Mouse (Mus musculus): ENCODE results near the gene Card14.
A peak's percentile ranks its signal among the peaks of the same experiment; 100 is the strongest.
"Not testable (repeated sequence)": the region's sequence is repeated elsewhere in the genome, so short reads cannot be mapped to it uniquely, and the experiment has no call there.

Card14 gene

DNA sequence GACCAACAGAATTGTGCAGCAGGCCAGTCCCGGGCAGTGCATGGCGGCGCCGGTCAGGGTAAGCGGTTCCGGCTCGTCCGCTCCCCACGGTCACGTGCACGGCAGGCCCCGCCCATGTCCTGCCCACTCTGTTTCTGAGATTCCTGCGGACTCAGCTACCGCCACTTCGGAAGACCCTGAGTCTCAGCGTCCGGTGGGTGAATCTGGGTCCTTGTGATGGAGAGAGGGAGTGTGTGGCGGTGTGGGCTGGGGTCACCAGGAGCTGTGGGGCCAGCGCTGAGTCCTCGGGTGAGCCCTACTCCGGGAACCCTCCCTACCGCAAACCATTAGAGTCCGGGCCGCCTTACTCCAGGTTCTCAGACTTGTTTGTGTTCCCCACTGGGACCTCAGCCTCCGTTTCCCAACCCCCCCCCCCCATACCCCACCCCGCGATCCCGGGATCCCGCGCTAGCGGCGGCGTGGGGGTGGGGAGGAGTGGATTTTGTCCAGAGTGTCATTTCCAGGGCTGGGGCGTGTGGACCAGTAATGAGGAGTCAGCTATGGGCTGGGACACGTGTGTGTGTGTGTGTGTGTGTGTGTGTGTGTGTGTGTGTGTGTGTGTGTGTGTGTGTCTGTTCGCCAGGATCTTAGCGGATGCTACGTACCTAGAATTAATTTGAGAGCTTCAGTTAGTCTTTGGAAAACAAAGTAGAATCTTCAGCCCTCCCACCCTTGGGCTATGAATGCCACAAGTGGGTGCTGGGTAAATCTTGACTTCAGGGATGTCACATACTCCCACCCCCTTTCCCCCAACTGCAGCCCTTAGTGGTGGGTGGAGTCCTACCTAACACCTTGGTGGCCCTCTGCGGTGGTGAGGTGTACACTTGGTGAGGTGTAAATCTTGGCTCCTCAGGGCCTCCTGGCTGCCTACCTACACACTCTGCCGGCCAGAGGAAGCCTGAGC, 48.1 kb downstream of the Card14 start, which contains the start of the genes Sgsh and Slc26a11:
TSS of gene Sgsh (minus strand) at position 94 of the 943 bp plus-strand sequence.
TSS of gene Slc26a11 (plus strand) at position 115 of the 943 bp plus-strand sequence.
- DNase-seq (ENCODE audit: low spot score in 2 of 2): peak; percentile 43 to 66

DNA sequence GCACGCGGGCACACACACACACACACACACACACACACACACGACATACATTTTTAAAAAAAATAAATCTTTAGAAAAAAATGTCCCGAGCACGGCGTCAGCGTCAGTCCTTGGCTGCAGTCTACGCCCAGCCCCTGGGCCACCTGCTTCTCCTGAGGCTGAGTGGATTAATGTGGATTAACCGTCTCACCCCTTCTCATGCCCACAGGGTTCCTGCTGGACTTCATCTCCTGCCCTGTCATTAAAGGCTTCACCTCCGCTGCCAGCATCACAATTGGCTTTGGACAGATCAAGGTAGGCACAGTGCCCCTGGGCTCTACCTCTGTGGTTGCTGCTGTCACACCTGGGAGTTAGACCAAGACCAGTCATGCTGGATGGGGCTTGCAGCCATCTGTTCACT, 51.5 kb downstream of the Card14 start:
- DNase-seq (ENCODE audit: low spot score in 2 of 2): no peak

DNA sequence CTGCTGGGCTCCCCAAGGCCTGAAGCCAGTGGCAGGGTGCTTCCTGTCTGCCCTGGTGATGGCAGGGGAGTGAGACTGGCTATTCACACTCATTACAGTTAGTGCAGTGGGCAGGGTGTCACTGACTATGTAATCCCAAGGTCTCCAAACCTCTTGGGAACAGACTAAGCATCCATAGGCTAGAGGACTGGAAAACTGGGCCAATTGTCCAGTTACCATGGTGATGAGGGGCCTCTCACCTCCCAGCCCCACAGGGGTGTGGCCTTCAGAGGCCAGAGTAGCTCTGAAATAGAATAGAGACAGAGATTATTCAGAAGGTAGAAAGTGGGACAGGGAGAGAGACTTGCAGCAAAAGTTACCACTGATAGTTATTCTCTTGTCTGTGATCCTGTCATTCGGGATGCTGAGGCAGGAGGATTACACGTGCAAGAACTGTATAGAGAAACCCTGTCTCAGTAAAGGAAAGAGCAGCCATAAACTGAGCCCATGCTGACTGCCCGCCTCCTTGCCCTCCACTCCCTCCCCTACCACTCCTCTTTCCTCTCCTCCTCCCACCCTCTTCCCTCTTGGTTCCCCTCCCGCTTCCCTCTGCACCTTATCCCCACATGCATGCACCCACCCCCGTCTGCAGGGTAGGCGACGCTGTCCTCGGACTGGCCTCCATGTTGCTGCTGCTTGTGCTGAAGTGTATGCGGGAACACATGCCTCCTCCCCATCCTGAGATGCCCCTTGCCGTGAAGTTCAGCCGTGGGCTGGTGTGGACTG, 55.4 kb downstream of the Card14 start:
- DNase-seq (ENCODE audit: low spot score in 2 of 2): no peak

DNA sequence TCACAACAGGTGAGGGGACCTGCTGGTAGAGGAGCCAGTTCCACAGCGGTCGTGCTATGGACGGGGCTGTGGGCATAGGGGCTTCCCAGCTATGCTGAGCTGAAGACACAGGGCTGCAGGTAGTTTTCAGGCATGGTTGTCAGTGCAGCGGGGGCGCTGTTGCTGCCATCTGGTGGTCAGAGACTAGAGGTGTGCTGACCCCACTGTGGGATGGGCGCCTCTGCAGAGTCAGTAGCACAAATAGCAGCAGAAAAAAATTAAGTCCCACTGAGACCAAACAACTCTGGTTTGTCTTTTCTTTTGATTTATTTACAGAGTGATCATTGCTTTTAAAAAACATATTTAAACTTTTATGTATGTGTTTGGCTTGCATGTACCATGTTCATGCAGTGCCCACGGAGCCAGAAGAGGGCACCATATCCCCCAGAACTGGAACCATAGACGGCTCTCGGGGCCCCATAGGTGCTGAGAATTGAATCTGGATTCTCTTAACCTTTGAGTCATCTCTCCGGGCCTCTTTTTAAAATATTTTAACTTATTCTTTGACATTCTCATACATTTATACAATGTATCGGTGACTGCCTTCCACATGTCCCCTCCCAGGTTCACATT, 56.1 kb downstream of the Card14 start:
- peak; percentile 25 to 60 for DNase-seq (ENCODE audit: low spot score in 2 of 2)

DNA sequence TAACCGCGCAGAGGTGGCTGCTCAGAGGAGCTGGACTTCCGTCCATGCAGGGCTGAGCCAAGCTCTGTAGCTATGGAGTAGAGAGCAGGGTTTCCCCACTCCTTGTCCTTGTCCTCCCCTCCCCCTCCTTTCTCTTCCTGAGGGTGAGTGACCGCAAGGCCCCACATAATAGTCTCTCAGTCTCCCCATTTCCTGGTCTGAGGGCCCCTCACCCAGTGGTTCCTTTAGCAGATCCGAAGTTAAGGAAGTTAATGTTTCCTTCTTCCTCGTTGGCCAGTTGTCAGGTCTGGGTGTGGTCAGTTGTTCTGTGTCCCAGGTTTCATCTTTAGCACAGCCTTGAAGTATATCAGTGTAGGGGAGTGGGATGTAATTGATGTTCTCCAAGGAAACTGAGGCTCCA, 67.9 kb downstream of the Card14 start:
- DNase-seq (ENCODE audit: low spot score in 2 of 2): no peak

DNA sequence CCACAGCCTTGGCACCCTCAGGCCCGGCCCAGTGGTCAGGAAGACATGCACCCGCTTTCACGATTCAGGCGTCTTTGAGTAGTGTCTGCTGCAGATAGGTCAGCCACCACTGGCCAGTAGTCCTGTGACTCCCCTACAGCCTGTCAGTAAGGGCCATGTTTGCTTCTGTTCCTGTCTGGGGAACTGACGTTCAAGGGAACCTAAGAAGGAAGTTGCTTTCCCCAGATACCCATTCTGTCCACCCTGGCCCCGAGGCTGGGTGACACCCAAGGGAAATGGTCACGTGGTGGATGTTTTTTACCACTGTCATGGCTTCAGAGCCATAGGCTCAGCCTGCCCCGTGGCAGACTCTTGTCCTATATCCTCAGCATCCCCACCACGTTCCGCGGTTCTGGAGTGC, 69.8 kb downstream of the Card14 start:
- no peak for DNase-seq (ENCODE audit: low spot score in 2 of 2)

DNA sequence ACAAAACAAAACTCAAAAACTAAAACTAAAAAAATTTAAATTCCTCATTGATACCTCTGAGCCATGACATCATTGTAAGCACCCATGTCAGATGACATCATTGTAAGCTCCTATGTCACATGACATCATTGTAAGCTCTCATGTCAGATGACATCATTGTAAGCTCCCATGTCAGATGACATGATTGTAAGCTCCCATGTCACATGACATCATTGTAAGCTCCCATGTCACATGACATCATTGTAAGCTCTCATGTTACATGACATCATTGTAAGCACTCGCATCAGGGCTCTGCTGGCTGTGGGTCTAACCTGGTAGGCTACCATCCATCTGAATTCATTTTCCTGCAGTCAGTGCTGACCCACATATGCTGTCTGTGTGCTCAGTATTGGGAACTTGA, 71.0 kb downstream of the Card14 start:
- DNase-seq (ENCODE audit: low spot score in 2 of 2): no peak

DNA sequence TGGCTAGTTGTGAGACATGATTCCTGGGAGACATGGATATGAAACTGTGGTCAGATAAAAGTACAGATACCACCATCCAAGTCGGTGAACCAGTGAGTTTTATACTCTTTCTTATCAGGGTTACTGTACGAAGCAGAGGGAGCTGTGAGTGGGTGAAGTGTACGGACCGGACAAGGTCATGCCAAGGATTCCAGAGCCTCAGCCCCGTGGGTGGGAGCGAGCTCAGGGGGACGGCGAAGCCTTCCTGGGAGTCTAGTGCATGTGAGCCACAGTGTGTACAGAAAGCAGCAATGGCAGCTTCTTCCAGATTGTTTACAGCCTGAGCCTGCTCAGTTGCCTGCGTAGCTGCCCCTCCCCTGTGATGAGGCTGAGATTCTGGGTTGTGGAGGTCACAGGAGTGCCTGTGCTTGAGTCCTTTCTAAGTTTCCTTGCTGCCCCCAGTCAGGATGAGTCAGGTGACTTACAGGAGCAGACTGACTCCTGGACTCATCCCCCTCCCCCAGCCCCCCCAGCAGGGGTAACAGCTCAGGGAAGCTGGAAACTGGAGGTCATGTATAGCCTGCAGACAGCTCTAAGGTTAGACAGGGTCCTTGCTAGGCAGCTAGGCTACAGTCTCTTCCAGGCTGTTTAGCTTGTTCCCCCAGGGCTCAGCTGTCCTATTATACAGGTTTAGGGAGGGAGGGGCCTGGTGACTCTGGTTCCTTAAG, 74.2 kb downstream of the Card14 start:
- DNase-seq (ENCODE audit: low spot score in 2 of 2): no peak

DNA sequence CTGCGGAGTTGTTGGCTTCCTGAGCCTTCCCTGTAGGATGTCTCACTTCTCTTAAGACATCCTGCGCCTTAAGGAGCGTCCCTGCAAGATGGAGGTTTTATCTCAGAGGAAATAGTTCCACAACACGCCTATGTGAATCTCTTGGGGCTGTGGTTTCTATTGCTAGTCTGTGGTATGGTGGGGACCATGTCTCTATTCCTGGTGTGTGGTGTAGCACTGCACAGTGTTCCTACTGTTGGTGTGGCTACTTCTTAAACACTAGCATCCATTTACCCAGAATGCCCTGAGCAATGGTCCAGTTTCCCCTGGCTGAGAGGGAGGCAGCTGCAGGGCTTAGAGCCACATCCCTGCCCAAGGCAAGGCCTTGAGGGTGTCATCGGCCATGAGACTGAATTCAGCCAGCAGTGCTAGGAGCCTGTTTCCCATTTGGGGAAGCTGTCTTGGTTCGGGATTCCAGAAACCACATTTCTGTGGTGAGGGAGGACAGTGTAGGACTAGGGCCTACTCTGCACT, 74.8 kb downstream of the Card14 start:
- no peak for DNase-seq (ENCODE audit: low spot score in 2 of 2)

DNA sequence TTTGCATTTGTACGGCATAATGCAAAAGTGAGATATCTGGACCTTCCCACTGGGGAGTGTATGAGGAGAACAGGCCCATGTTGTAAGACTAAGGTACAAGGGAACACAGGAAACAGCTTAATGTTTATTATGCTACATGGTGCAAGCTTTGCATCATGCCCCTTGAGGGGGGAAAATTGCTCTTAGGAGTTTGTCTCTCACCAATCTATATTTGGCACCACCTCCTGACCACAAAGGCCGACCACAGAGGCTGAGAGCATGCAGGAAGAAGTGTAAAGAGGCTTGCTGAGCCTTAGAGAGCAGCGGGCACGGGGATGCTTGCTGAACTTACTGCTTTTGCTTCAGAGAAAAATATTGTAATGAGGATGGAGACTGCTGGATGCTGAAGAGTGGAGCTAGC, 77.3 kb downstream of the Card14 start:
- DNase-seq (ENCODE audit: low spot score in 2 of 2): no peak

DNA sequence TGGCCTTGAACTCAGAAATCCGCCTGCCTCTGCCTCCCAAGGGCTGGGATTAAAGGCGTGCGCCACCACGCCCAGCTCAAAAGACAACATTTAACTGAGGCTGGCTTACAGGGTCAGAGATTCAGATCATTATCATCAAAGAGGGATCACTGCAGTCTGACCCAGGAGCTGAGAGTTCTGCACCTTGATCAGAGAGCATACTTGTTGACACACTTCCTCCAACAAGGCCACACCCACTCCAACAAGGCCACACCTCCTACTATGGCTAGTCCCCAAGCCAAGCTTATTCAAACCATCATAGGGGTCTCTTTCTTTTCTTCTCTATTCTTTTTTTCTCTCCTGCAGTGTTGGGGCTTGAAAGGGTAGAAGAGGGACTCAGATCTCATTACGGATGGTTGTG, 78.7 kb downstream of the Card14 start:
- no peak for DNase-seq (ENCODE audit: low spot score in 2 of 2)

DNA sequence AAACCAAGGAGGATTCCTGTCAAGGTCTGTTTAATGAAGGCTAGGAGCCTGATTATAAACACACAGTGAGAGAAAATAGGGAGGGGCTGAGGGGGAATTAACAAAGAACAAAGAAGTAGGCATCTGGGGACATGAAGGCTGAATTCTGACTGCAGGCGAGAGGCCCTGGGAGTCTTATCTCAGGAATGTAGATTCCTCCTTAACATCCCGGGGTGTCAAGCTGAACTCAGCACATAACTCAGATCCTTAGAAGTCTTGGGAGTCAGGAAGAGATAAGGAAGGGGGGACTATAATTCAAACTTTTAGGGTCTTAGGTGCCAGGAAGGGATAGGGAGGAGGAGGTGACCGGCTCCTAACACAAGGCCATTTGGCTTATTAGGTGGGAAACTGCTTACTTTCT, 79.7 kb downstream of the Card14 start:
- not testable (repeated sequence) for DNase-seq (ENCODE audit: low spot score in 2 of 2)

DNA sequence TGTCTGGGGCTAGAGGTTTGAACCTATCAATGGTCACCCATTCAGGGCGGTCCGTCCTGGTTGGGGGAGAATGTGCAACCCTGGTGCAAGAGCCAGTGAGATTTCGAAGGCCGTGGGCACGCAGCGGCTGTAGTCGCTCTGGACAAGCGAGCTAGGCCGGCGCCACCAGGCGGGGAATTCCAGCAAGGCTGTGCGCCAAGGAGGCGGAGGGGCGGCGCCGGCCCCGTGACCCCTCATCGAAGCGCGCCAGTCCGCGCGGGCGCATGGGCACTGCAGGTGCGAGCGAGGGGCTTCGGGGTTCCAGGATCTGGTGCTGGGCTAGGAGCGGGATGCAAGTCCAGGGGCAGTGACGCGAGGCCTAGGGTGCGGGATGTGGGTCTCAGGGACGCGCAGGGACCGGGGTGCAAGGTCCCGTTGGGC, 82.3 kb downstream of the Card14 start:
- DNase-seq (ENCODE audit: low spot score in 2 of 2): peak; percentile 17 to 26

DNA sequence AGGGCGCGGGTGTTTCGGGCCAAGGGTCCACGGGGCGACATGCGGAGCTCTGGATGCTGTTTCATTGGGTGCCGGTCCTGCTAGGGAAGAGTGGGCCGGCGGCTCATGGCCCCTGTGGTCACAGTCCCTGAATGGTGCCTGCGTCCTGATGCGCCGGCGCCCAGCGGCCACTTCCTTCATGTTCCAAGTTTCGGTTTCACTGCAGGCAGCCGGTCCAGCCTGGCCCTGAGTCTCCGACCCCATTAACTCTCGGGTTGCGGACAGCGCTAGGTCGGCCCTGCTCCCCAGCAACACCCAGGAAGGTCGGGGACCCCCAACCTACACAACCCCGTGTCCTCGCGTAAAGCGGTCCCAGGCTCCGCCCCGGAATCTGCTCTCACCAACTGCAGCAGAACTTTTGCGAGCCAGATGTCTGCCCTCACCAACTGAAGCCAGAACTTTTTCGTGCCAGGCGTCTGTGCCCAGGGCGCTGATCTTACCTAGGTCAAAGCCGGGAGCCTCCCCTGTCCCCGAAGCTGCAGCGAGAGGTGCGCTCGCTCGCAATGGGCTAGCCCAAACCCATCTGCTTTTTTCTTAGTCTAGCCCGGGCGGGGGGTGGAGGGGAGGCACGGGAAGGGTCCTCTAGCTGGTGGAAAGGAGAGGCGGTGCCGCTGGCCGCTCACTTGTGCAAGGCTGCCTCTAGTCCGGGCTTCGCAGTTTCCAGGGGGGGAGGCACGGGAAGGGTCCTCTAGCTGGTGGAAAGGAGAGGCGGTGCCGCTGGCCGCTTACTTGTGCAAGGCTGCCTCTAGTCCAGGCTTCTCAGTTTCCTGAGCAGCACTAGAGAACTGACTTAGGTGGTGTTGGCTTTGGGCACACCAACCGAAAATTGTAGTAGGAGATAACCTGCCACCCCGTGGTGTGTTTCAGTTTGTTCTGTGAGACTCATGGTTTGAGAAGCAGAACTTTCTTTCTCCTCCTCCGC, 83.0 kb downstream of the Card14 start:
- DNase-seq (ENCODE audit: low spot score in 2 of 2): peak; percentile 20 to 24

DNA sequence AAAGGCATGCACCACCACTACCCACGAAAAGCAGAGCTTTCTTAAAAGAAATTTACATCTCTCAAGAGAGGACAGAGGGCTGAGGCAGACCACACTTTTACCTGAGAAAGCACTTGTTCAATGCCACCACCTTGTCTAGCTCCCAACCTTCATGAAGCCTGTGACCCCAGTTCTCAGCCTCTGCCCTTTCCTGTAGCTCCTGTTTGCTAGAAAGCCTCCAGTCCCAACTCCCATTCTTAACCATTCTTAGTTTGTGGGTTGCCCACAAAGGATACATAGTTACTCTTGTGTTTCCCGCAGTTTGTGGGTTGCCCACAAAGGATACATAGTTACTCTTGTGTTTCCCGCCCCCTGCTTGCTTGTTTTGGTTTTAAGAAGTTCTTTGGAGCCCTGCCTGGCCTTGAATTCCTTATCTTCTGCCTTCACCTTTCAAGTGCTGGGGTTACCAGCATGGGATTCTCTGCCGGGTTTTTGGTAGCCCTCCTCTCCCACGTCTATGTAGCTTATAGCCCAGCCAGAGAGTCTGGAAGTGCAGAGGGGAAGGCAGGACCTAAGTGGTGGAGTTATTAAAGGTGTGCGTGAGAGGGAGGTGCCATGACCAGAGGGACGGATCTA, 83.9 kb downstream of the Card14 start:
- DNase-seq (ENCODE audit: low spot score in 2 of 2): no peak

DNA sequence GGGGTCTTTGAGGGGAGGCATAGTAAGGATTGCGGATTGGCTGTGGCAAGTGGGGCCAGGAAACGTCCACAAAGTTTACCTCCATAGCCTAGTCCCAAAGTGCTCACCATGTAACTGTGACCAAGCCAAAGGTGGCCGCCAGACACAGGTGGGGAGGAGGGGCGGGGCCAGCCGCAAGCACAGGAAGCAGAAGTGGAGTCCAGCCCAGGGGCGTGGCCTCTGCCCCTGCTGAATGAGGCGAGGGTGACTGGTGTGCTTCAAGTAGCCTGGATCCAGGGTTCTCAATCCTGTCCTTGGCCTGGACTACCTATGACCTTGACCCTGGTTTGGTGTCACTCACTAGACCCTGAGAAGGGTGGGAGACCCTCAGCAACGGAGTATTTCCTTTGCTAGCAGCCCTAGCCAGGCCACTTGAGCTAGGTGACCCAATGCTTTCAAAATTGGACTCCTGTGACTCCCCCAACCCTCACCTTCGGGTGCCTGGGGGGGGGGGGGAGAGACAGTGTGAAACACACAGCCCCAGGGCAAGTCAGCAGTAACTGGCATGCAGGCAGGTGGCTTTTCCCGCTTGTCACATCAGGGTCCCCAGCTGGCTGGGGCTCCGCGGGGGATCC, 84.5 kb downstream of the Card14 start:
- DNase-seq (ENCODE audit: low spot score in 2 of 2): no peak

DNA sequence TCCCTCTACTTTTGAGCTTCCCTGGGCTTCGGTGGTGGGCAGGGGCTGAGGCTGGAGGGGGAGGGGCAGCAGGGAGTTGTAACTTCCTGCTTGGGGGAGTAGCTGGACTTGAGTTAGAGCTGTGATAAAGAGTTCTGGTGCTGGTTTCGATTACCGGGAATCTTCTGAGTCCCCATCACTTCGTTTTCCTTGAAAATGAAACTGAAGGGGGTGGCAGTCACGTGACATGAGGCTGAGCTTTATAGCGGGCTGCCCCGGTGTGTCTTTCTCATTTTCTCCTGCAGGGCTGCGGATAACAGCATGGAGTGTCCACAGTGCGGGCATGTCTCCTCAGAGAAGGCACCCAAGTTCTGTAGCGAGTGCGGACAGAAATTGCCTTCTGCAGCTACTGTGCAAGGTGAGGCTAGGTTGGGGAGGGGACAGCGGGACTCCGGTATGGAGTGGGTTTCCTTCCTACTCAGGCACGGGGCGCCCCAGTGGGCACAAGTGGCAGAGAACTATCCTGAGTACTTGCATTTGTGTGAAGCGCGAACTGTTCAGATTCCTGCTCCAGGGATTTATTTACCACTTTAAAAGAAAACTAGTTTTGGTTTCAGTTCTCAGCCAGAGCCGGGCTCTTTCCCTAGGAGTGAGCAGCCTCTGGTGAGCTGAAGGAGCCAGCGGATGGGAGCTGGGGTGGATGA, 85.4 kb downstream of the Card14 start, which contains the start of gene Rnf213:
TSS of gene Rnf213 (plus strand) at position 301 of the 683 bp plus-strand sequence.
- peak; percentile 10 to 13 for DNase-seq (ENCODE audit: low spot score in 2 of 2)

DNA sequence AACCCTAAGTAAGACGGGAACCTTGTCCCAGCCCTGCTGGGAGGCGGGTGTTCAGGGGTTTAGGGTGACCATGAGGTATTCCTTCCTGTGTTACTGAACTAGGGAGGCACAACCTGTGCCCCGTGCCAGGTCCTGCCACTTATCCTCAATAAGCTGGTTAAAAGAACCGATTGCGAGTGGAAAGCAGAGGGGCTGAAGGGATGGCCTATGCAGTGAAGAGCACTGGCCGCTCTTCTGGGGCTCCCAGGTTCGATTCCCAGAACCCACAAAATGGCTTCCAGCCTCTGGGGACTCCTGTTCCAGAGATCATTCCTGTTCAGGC, 85.9 kb downstream of the Card14 start:
- no peak for DNase-seq (ENCODE audit: low spot score in 2 of 2)

DNA sequence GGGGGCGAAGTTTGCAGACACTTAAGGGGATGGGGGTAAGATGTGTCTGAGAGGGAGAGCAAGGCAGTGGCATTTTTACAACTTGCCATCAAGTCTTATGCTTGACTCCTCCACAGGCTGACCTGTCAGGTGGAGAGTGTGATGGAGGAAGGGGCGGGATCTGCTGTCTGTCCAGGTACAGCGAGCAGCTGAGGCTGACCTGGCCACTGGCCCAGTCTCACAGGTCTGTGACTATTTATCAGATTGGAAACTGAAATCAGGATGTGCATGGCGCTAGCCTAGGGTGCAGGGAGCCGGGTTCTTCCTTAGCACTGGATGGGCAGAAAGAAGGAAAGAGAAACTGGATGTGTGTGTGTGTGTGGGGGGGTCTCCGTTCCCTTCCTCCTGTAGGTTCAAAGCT, 86.6 kb downstream of the Card14 start:
- DNase-seq (ENCODE audit: low spot score in 2 of 2): no peak
